ENCODE assay signal across 8 mouse cellular contexts in genomic region chr11:105364386-105365065, GRCm38 (mm10).
A peak's percentile ranks its signal among the peaks of the same experiment; 100 is the strongest.
DNase-seq lines count a peak whose midpoint lies in the region; ATAC-seq and TF ChIP-seq lines count a peak whose summit lies in the region.

No protein-coding gene starts in this region.

- no peak overlapping the region for H3K4me3 ChIP-seq in intestine, postnatal 0 days (ENCODE audit: low read depth, low read length)
- no peak overlapping the region; the same call in 1 of the 2 replicates for H3K4me3 ChIP-seq in limb, embryonic 13.5 days
- H3K4me3 ChIP-seq in neural tube, embryonic 14.5 days (ENCODE audit: low read depth, low read length): peak overlapping the region; percentile 51

- 0 out of 2 replicates have a peak, but pooled peaks cover 4% of the 10 kb centered on the region for H3K27me3 ChIP-seq in intestine, postnatal 0 days (replicated peaks; ENCODE audit: control insufficient read depth, insufficient read depth, low read length)
- H3K27me3 ChIP-seq in limb, embryonic 13.5 days: peaks cover 15% of the 10 kb centered on the region
- H3K27me3 ChIP-seq in neural tube, embryonic 14.5 days (ENCODE audit: control insufficient read depth, insufficient read depth, low read length): no peaks in the 10 kb centered on the region

- peaks cover 6% of the 10 kb centered on the region; the same call in 1 of the 2 replicates for H3K4me1 ChIP-seq in intestine, postnatal 0 days (replicated peaks; ENCODE audit: control insufficient read depth, insufficient read depth, low read length)
- H3K4me1 ChIP-seq in limb, embryonic 13.5 days: peaks cover 19% of the 10 kb centered on the region
- H3K4me1 ChIP-seq in neural tube, embryonic 14.5 days (ENCODE audit: control insufficient read depth, insufficient read depth, low read length): peaks cover 21% of the 10 kb centered on the region

- no peak for ATAC-seq in CD4-positive, CD25-positive, alpha-beta regulatory T cell, adult 4 months
- no peak for ATAC-seq in intestine, postnatal 0 days
- ATAC-seq in limb, embryonic 13.5 days (ENCODE audit: low FRiP score, low read depth): no peak
- no peak for ATAC-seq in neural tube, embryonic 14.5 days (ENCODE audit: low read depth)

- no peaks in the 10 kb centered on the region for H3K36me3 ChIP-seq in intestine, postnatal 0 days (ENCODE audit: control insufficient read depth, insufficient read depth)
- no peaks in the 10 kb centered on the region for H3K36me3 ChIP-seq in limb, embryonic 13.5 days
- H3K36me3 ChIP-seq in neural tube, embryonic 14.5 days (ENCODE audit: control insufficient read depth, insufficient read depth, low read length): no peaks in the 10 kb centered on the region

- 0 out of 2 replicates have a peak overlapping the region, but pooled peaks have one; percentile 4 for H3K9ac ChIP-seq in intestine, postnatal 0 days (ENCODE audit: low read depth, low read length)
- peak overlapping the region; percentile 36 for H3K9ac ChIP-seq in limb, embryonic 13.5 days
- peak overlapping the region; percentile 78 for H3K9ac ChIP-seq in neural tube, embryonic 14.5 days (replicated peaks; ENCODE audit: low read depth, low read length)

- H3K27ac ChIP-seq in intestine, postnatal 0 days (ENCODE audit: low read depth, low read length): no peak overlapping the region
- no peak overlapping the region for H3K27ac ChIP-seq in limb, embryonic 13.5 days
- peak overlapping the region; percentile 83 for H3K27ac ChIP-seq in neural tube, embryonic 14.5 days (ENCODE audit: low read depth, low read length)

- H3K9me3 ChIP-seq in intestine, postnatal 0 days (ENCODE audit: control insufficient read depth): no peaks in the 10 kb centered on the region
- H3K9me3 ChIP-seq in limb, embryonic 13.5 days: no peaks in the 10 kb centered on the region
- no peaks in the 10 kb centered on the region for H3K9me3 ChIP-seq in neural tube, embryonic 14.5 days (ENCODE audit: control insufficient read depth, low read length)

- peak overlapping the region; percentile 27 for H3K4me2 ChIP-seq in intestine, postnatal 0 days (replicated peaks; ENCODE audit: low read depth)
- peak overlapping the region; percentile 27 for H3K4me2 ChIP-seq in limb, embryonic 13.5 days (replicated peaks)
- H3K4me2 ChIP-seq in neural tube, embryonic 14.5 days (ENCODE audit: low read depth, low read length): peak overlapping the region; percentile 75

- 41% methylated on average over 12 of the region's 12 CpGs for WGBS in intestine, postnatal 0 days
- WGBS in limb, embryonic 13.5 days: 28% methylated on average over 12 of the region's 12 CpGs
- 3% methylated on average over 12 of the region's 12 CpGs for WGBS in neural tube, embryonic 14.5 days

- no peak for TF ChIP-seq CTCF in intestine, postnatal 0 days (IDR thresholded peaks at IDR 0.05; ENCODE audit: low read depth)

- peak; percentile 14 for DNase-seq in CD4-positive, CD25-positive, alpha-beta regulatory T cell, adult 2 months (ENCODE audit: low read depth, low spot score)
- peak; percentile 51 for DNase-seq in adrenal gland, postnatal 14 days
- peak; percentile 71 for DNase-seq in heart, adult 8-10 months (ENCODE audit: low spot score)
- DNase-seq in cerebellum, adult 11-12 months: no peak

Comparison
In these comparisons a context has a peak if more than half of its experiments do, and no peak if none do; other contexts are left out.
1. H3K9ac ChIP-seq: peak in every context shown above with its lines; median percentile 78 in neural tube, embryonic 14.5 days; 36 in limb, embryonic 13.5 days; 4 in intestine, postnatal 0 days.